In genomic region chr8:72413839-72414238, GRCm38 (mm10) we compare ENCODE assay signal across 14 mouse cellular contexts. TPM values are rescaled to one million over a fixed set of nuclear protein-coding genes. Genes with fewer than 3 reads are reported as not detected.
DNase-seq lines count a peak whose midpoint lies in the region; ATAC-seq lines count a peak whose summit lies in the region.
"Had no signal": no experiment of that assay in that cellular context is flagged by ENCODE, and none has a peak within 500 bp of the region (broad histone marks: within the 10 kb centered on the region; RNA-seq: fewer than 3 reads in every experiment).

No protein-coding gene starts in this region.

- WGBS in kidney, embryonic 15.5 days, result 86% methylated on average over 7 of the region's 7 CpGs
- 88% methylated on average over 7 of the region's 7 CpGs for WGBS in kidney, embryonic 16.5 days

- H3K4me2 ChIP-seq in kidney, embryonic 15.5 days, result no peak overlapping the region
- no peak overlapping the region for H3K4me2 ChIP-seq in kidney, embryonic 16.5 days (replicated peaks; ENCODE audit: low read depth, low read length)
- H3K4me2 ChIP-seq: hindbrain, embryonic 14.5 days; limb, embryonic 12.5 days had no signal

- no peaks in the 10 kb centered on the region for H3K9me3 ChIP-seq in kidney, embryonic 15.5 days (replicated peaks)
- no peaks in the 10 kb centered on the region for H3K9me3 ChIP-seq in kidney, embryonic 16.5 days (ENCODE audit: low read length)
- H3K9me3 ChIP-seq: limb, embryonic 12.5 days had no signal

- no peaks in the 10 kb centered on the region for H3K27me3 ChIP-seq in kidney, embryonic 15.5 days
- no peaks in the 10 kb centered on the region for H3K27me3 ChIP-seq in kidney, embryonic 16.5 days (ENCODE audit: insufficient read depth, low read length)
- H3K27me3 ChIP-seq: CH12.LX; limb, embryonic 12.5 days had no signal

- ATAC-seq in kidney, embryonic 15.5 days (replicated peaks; ENCODE audit: low FRiP score), result peak; percentile 82
- no peak for ATAC-seq in kidney, embryonic 16.5 days (ENCODE audit: low FRiP score, low TSS enrichment)
- ATAC-seq: forebrain, postnatal 0 days had no signal

- no peak for DNase-seq in kidney, postnatal 14 days
- DNase-seq in c-Kit-negative CD71-positive TER-119-positive erythroid progenitor cells, embryonic 14.5 days (ENCODE audit: low read depth, low spot score), result peak; percentile 88
- DNase-seq in liver, result peak; percentile 95
- peak; percentile 70 to 85 for DNase-seq in spleen, postnatal 36 days (ENCODE audit: low spot score in 2 of 2)
- no peak for DNase-seq in cerebellum, adult 11 months
- DNase-seq in gastrocnemius, postnatal 25 days, result no peak
- DNase-seq: forebrain, postnatal 0 days; kidney, postnatal 25 days; midbrain, embryonic 14.5 days had no signal

- no peak overlapping the region for H3K9ac ChIP-seq in kidney, embryonic 15.5 days
- H3K9ac ChIP-seq in kidney, embryonic 16.5 days (replicated peaks; ENCODE audit: low read length), result no peak overlapping the region
- H3K9ac ChIP-seq: forebrain, postnatal 0 days; hindbrain, embryonic 14.5 days; limb, embryonic 12.5 days had no signal

- H3K4me1 ChIP-seq in kidney, embryonic 15.5 days, result peaks cover 43% of the 10 kb centered on the region
- H3K4me1 ChIP-seq in kidney, embryonic 16.5 days (ENCODE audit: insufficient read depth, low read length), result peaks cover 23% of the 10 kb centered on the region

- peaks cover 23% of the 10 kb centered on the region for H3K36me3 ChIP-seq in kidney, embryonic 15.5 days
- H3K36me3 ChIP-seq in kidney, embryonic 16.5 days (ENCODE audit: insufficient read depth, low read length), result no peaks in the 10 kb centered on the region; the same call in 1 of the 2 replicates

- no peak overlapping the region for H3K4me3 ChIP-seq in kidney, embryonic 15.5 days (replicated peaks)
- H3K4me3 ChIP-seq in kidney, embryonic 16.5 days (ENCODE audit: low read length), result no peak overlapping the region
- H3K4me3 ChIP-seq: limb, embryonic 12.5 days had no signal

- H3K27ac ChIP-seq in kidney, embryonic 15.5 days, result no peak overlapping the region
- no peak overlapping the region for H3K27ac ChIP-seq in kidney, embryonic 16.5 days (ENCODE audit: low read length)
- H3K27ac ChIP-seq: hindbrain, embryonic 14.5 days; limb, embryonic 12.5 days had no signal

RNA-seq across cellular contexts. Expression of gene Eps15l1, which starts 7.4 kb away (rescaled TPM):
- 58.4 and 64.1 TPM in 2 replicates for polyA plus RNA-seq in kidney, embryonic 15.5 days (2015; fragmentation: Nextera tagmentation; extraction: Ambion mirVana)
- total RNA-seq in gastrocnemius, postnatal 25 days (2021), result 10 to 100 TPM; 22.7 to 23.9 TPM
- 61.3 and 62.7 TPM in 2 replicates for polyA plus RNA-seq in kidney, embryonic 16.5 days (2015; fragmentation: Nextera tagmentation; extraction: Ambion mirVana)

RNA-seq across cellular contexts. Expression of gene Calr3, which starts 29.8 kb away (rescaled TPM):
- polyA plus RNA-seq in kidney, embryonic 15.5 days (2015; fragmentation: Nextera tagmentation; extraction: Ambion mirVana), result 1.5 and 1.9 TPM in 2 replicates
- total RNA-seq in gastrocnemius, postnatal 25 days (2021), result 1 to 10 TPM; 2.1 to 2.5 TPM
- 2.0 and 2.1 TPM in 2 replicates for polyA plus RNA-seq in kidney, embryonic 16.5 days (2015; fragmentation: Nextera tagmentation; extraction: Ambion mirVana)

RNA-seq across cellular contexts. Expression of gene 1700030K09Rik, which starts 29.8 kb away (rescaled TPM):
- 17.0 and 17.3 TPM in 2 replicates for polyA plus RNA-seq in kidney, embryonic 15.5 days (2015; fragmentation: Nextera tagmentation; extraction: Ambion mirVana)
- total RNA-seq in gastrocnemius, postnatal 25 days (2021), result 1 to 10 TPM; 2.9 to 3.2 TPM
- 17.9 and 19.1 TPM in 2 replicates for polyA plus RNA-seq in kidney, embryonic 16.5 days (2015; fragmentation: Nextera tagmentation; extraction: Ambion mirVana)

Comparison
In these comparisons a context has a peak if more than half of its experiments do, and no peak if none do; other contexts are left out.
1. DNase-seq: peak in c-Kit-negative CD71-positive TER-119-positive erythroid progenitor cells, embryonic 14.5 days (single experiment), liver (single experiment) and spleen, postnatal 36 days (2 of 2); none in kidney, postnatal 14 days (single experiment), cerebellum, adult 11 months (single experiment) and gastrocnemius, postnatal 25 days (single experiment).